Mouse (Mus musculus) neural tube, embryonic 14.5 days (tissue): ENCODE results near the gene Ntn4. TPM values are rescaled to one million over a fixed set of nuclear protein-coding genes. Genes with fewer than 3 reads are reported as not detected.

Source experiments
- ATAC-seq: fragments of 200-750 bp; cut with Nextera tagmentation; 2 replicates; pipeline ENCODE4 v1.8.0; 2017; ENCODE audit warnings: low read depth, mild to moderate bottlenecking, moderate TSS enrichment, moderate library complexity
- H3K27ac ChIP-seq: fragments of 300-500 bp; sonication (generic); 2 replicates; pipeline ENCODE4 v1.5.1; 2014; ENCODE audit warnings: low read depth, mild to moderate bottlenecking, control low read depth, low read length, moderate library complexity, mixed read lengths
- H3K27me3 ChIP-seq: fragments of 300-500 bp; sonication (generic); 2 replicates; pipeline ENCODE4 v1.6.1; 2014; ENCODE audit warnings: low read length; ENCODE audit not compliant: control insufficient read depth, insufficient read depth
- H3K36me3 ChIP-seq: fragments of 300-500 bp; sonication (generic); 2 replicates; pipeline ENCODE4 v1.6.1; 2014; ENCODE audit warnings: low read length, mixed read lengths; ENCODE audit not compliant: control insufficient read depth, insufficient read depth
- H3K4me1 ChIP-seq: fragments of 300-500 bp; sonication (generic); 2 replicates; pipeline ENCODE4 v1.6.1; 2014; ENCODE audit warnings: low read length; ENCODE audit not compliant: control insufficient read depth, insufficient read depth
- H3K4me2 ChIP-seq: fragments of 300-500 bp; sonication (generic); 2 replicates; pipeline ENCODE4 v1.6.1; 2014; ENCODE audit warnings: mild to moderate bottlenecking, low read depth, low read length, control low read depth
- H3K4me3 ChIP-seq: fragments of 300-500 bp; sonication (generic); 2 replicates; pipeline ENCODE4 v1.5.1; 2014; ENCODE audit warnings: low read depth, low read length, control low read depth, mixed read lengths
- H3K9ac ChIP-seq: fragments of 300-500 bp; sonication (generic); replicated peaks from 2 replicates; pipeline ENCODE4 v1.6.1; 2014; ENCODE audit warnings: low read depth, mild to moderate bottlenecking, control low read depth, low read length, mixed read lengths
- H3K9me3 ChIP-seq: fragments of 300-500 bp; sonication (generic); 2 replicates; pipeline ENCODE4 v1.6.1; 2016; ENCODE audit warnings: low read length; ENCODE audit not compliant: control insufficient read depth
- WGBS: fragments of 180-500 bp; shearing (Covaris S2); extraction: QIAGEN DNeasy Blood & Tissue Kit; methylation state at CpG from one replicate; pipeline ENCODE4 v1.1.7; 2014; 5-methylcytosine and 5-hydroxymethylcytosine counted together
- polyA plus RNA-seq: library from polyadenylated mRNA; unstranded; fragments of >200 nt; fragmentation: Nextera tagmentation; extraction: Ambion mirVana; gene quantifications from 2 replicates; pipeline ENCODE4 v1.2.1, GENCODE M21; 2014

The Ntn4 gene
- polyA plus RNA-seq, 1 experiment from 2014 or later = 1.7 TPM

DNA sequence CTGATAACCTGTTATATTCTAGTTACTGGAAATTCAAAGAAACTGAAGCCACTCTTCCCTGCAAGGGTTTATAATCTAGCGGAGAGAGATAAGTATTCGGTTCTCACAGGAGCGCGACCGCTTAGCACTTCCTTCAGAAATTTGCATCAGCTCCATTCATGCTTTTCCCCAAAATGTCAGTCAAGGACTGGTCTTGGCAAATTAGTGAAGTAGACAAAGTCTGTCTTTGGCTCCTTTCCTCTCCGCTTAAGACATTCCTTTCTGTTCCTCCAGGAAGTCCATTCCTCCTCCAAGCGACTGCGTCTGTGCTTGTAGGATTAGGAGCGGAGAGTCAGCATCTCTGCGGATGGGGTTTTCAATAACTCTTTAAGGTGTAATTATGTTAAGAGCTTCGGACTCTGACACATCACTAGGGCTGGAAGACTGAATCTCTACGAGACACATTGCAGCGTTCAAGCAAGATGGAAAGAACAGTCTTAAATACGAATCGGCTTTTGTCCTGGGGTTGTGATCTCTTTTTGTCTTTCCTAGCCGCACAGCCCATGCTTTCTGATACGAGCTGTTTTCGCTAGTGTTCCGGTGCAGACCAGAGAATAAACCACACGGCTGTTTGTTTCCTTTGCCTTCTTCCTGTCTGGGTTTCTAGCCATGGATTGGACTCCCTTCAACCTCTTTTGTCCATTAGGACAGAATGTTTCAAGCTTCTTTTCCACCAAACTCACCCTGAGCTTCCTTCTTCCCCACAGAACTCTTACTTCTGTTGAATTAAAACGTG, 60.3 kb downstream of the Ntn4 start:
- no peaks in the 10 kb centered on the region for H3K27me3 ChIP-seq
- H3K36me3 ChIP-seq = no peaks in the 10 kb centered on the region
- ATAC-seq = no peak
- no peak overlapping the region for H3K27ac ChIP-seq
- WGBS = 81% methylated on average over 21 of the region's 21 CpGs
- no peaks in the 10 kb centered on the region for H3K9me3 ChIP-seq
- no peak overlapping the region for H3K4me3 ChIP-seq
- H3K9ac ChIP-seq = no peak overlapping the region
- H3K4me2 ChIP-seq = no peak overlapping the region
- no peaks in the 10 kb centered on the region for H3K4me1 ChIP-seq

DNA sequence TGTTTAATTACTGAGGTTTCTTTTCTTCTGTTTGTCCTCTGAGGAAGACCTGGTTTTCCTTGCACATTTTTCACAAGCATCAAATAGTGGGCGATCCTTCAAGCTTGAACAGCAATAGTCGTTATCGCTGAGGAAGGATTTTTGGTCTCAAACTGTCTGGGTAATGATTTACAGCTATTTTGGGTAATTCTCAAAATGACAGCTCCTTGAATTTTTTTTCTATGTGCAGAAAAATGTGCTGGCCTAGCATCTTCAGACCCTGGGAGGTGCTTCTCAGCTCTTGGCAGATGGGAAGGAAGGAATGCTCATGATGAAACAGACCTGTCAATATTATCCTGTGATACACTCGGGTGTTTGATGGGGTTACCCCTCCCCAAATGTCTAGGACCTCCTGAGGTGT, 63.5 kb downstream of the Ntn4 start:
- Histone ChIP-seq H3K27me3 (no peaks in the 10 kb centered on the region), H3K27ac (no peak overlapping the region), H3K9ac (no peak overlapping the region), H3K36me3 (no peaks in the 10 kb centered on the region), H3K4me3 (no peak overlapping the region), H3K4me1 (no peaks in the 10 kb centered on the region), H3K4me2 (no peak overlapping the region), H3K9me3 (no peaks in the 10 kb centered on the region)
- no peak for ATAC-seq
- WGBS = 92% methylated on average over 4 of the region's 4 CpGs

DNA sequence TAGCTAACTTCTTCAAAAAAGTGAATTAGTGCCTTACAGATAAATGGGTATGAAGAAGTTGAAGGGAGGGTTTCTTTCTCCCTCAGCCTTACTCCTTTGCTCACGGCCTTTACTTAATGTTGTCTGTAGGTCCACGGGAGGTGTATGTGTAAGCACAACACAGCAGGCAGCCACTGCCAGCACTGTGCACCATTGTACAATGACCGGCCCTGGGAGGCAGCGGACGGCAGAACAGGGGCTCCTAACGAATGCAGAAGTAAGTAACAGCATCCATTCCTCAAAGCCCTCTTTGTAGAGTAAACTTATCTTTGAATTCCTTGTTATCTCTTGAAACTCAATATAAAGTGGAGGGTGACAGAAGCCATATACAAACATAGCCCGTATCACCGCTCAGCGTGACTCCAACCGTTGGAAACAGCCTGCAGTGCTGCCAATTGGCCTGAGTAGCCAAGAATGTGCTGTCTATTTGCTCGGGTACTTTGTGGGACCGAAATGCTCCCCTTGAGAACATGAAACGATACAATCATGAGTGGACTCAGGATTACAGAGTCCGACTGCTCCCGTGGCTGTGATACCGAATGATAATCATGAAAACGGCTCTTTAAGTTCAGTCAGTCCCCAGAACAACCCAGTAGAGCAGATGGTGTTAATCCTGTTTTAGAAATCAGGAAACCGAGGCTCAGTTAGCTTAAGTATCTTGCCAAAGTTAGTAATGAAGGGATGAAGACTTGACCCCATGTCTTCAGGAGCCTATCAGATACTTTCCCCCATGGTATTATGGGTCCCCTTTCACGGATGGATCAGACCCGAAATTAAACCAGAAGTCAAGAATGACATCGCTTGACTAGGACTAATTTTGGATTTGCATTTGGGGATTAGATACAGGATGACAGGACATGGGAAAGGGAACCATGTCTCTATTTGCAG, 66.9 kb downstream of the Ntn4 start:
- H3K9ac ChIP-seq = no peak overlapping the region
- no peak overlapping the region for H3K27ac ChIP-seq
- no peaks in the 10 kb centered on the region for H3K4me1 ChIP-seq
- no peaks in the 10 kb centered on the region for H3K27me3 ChIP-seq
- H3K4me3 ChIP-seq = no peak overlapping the region
- H3K36me3 ChIP-seq = no peaks in the 10 kb centered on the region
- H3K4me2 ChIP-seq = no peak overlapping the region
- 64% methylated on average over 21 of the region's 21 CpGs for WGBS
- no peaks in the 10 kb centered on the region for H3K9me3 ChIP-seq
- no peak for ATAC-seq

DNA sequence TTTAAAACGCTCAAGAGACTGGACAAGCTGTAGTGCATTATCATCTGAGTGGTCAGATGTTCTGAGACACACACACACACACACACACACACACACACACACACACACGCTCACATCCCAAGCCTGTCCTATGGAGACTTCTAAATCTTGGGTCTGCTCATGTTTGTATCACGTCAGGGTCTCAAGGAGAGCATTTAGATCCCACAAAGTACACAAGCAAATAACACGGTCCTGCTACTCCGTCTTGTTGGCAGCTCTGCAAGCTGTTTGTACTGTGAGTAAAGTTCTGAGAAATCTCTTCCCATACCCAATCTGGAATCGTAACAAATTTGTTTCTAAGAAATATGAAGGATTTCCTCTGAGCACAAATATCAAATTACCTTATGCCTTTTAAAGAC, 67.6 kb downstream of the Ntn4 start:
- H3K9me3 ChIP-seq = no peaks in the 10 kb centered on the region
- H3K27ac ChIP-seq = no peak overlapping the region
- H3K36me3 ChIP-seq = no peaks in the 10 kb centered on the region
- H3K4me3 ChIP-seq = no peak overlapping the region
- H3K27me3 ChIP-seq = no peaks in the 10 kb centered on the region
- no peaks in the 10 kb centered on the region for H3K4me1 ChIP-seq
- no peak overlapping the region for H3K4me2 ChIP-seq
- ATAC-seq = no peak
- no peak overlapping the region for H3K9ac ChIP-seq
- 92% methylated on average over 6 of the region's 6 CpGs for WGBS

DNA sequence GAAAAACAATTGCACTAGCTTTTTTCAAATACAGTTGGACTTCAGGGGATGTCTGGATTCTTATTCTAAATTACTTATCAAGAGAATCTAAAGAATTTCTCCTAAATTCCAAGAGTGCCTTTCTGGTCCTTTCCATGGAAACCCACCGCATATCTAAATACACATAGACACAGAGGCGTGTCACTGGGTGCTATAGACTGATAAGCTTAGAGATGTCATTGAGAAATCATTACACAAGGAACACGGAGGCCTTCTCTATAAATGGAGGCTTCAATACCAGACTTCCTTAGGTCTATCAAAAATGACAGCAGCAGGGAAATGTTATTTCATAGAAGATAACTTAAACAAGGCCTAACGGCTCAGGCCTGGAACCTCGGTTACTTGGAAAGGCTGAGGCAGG, 68.0 kb downstream of the Ntn4 start:
- H3K27me3 ChIP-seq = no peaks in the 10 kb centered on the region
- H3K4me3 ChIP-seq = no peak overlapping the region
- no peak overlapping the region for H3K9ac ChIP-seq
- no peak overlapping the region for H3K4me2 ChIP-seq
- H3K4me1 ChIP-seq = no peaks in the 10 kb centered on the region
- no peak for ATAC-seq
- no peak overlapping the region for H3K27ac ChIP-seq
- no peaks in the 10 kb centered on the region for H3K9me3 ChIP-seq
- 92% methylated on average over 5 of the region's 5 CpGs for WGBS
- no peaks in the 10 kb centered on the region for H3K36me3 ChIP-seq

DNA sequence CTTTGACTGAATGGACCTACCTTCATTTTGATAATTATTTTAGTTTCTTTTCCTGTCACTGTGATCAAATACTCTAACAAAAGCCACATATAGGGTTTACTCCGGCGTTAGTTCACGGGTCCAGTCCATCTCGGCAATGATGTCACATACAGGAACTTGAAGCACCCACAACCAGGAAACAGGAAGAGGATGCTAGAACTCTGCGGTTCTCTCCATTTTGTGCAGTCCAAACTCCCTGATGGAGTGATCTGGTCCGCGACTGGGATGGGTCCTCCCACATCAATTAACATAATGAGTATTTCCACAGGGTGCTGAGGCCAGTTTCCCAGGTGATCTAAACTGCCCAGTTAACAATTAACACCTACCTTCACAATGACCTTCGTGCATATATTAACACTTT, 69.1 kb downstream of the Ntn4 start:
- no peak overlapping the region for H3K9ac ChIP-seq
- no peaks in the 10 kb centered on the region for H3K36me3 ChIP-seq
- no peaks in the 10 kb centered on the region for H3K9me3 ChIP-seq
- H3K27ac ChIP-seq = no peak overlapping the region
- H3K4me2 ChIP-seq = no peak overlapping the region
- no peaks in the 10 kb centered on the region for H3K27me3 ChIP-seq
- ATAC-seq = no peak
- H3K4me3 ChIP-seq = no peak overlapping the region
- 88% methylated on average over 8 of the region's 8 CpGs for WGBS
- no peaks in the 10 kb centered on the region for H3K4me1 ChIP-seq

DNA sequence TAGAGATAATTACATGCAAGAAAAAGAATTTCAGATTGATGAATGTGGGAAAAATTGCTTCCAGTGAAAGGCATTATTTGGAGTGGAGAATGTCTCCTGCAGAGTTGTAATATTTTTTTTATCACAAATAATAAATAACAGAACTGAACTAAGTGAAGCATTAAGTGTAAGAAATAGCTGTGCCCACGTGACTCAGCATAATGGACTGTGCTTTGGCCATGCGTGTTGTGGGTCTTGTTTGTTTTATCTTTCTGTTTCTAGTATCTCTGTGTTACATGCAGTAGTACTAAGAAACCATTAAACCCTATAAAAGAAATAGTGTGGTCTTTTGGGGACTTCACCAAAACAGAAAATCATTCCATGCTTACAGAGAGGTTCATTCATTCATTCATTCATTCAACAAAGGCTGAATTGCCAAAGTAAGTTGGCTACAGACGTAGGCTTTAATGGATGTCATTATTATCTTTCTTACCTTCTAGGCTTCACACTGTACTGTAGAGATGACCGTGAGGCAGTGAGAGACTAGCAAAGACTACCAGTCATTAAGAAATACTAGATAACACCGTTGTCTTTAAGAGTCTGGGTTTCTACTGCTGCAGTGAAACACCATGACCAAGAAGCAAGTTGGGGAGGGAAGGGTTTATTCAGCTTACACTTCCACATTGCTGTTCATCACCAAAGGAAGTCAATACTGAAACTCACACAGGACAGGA, 81.3 kb downstream of the Ntn4 start:
- Histone ChIP-seq H3K27ac (no peak overlapping the region), H3K4me1 (no peaks in the 10 kb centered on the region), H3K9me3 (no peaks in the 10 kb centered on the region), H3K4me3 (no peak overlapping the region), H3K9ac (no peak overlapping the region), H3K4me2 (no peak overlapping the region), H3K36me3 (no peaks in the 10 kb centered on the region), H3K27me3 (no peaks in the 10 kb centered on the region)
- WGBS = 86% methylated on average over 5 of the region's 5 CpGs
- no peak for ATAC-seq

DNA sequence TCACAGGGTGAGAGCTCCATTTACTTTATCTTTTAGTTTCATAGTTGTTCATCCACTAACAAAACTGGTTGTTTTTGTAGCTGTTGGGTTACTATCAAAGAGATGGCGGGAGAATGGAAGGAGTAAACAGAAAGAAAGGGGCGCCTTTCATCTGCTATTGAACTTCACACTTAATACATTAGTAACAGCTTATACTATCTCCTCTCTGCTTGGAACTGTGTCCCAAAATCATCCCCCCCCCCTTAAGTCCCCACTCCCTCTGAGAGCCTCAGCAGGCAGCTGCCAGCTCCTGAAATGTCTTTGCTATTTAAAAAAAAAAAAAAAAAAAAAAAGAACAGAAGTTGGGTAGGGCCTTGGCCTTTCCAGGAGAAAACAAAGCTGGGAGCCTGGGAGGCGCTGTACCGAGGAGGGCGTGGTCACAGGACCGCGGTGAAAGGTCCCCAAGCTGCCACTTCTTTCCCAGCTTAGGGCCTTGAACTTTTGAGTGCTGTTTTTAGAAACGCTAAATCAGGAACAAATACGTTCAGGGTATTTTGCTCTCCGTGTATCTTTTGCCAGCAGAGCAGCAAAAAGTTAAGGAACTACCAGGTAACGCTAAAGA, 83.6 kb downstream of the Ntn4 start:
- Histone ChIP-seq H3K9ac (no peak overlapping the region), H3K4me3 (no peak overlapping the region), H3K4me2 (no peak overlapping the region), H3K36me3 (no peaks in the 10 kb centered on the region), H3K27me3 (no peaks in the 10 kb centered on the region), H3K27ac (no peak overlapping the region), H3K9me3 (no peaks in the 10 kb centered on the region), H3K4me1 (no peaks in the 10 kb centered on the region)
- WGBS = 9% methylated on average over 11 of the region's 11 CpGs
- no peak for ATAC-seq
